Mouse (Mus musculus) thymus, postnatal 25 days (tissue): ENCODE results near the gene Cryba2.

Experiments used
- DNase-seq: peaks from one replicate; pipeline ENCODE4 v3.0.0; 2022

Gene Cryba2

DNA sequence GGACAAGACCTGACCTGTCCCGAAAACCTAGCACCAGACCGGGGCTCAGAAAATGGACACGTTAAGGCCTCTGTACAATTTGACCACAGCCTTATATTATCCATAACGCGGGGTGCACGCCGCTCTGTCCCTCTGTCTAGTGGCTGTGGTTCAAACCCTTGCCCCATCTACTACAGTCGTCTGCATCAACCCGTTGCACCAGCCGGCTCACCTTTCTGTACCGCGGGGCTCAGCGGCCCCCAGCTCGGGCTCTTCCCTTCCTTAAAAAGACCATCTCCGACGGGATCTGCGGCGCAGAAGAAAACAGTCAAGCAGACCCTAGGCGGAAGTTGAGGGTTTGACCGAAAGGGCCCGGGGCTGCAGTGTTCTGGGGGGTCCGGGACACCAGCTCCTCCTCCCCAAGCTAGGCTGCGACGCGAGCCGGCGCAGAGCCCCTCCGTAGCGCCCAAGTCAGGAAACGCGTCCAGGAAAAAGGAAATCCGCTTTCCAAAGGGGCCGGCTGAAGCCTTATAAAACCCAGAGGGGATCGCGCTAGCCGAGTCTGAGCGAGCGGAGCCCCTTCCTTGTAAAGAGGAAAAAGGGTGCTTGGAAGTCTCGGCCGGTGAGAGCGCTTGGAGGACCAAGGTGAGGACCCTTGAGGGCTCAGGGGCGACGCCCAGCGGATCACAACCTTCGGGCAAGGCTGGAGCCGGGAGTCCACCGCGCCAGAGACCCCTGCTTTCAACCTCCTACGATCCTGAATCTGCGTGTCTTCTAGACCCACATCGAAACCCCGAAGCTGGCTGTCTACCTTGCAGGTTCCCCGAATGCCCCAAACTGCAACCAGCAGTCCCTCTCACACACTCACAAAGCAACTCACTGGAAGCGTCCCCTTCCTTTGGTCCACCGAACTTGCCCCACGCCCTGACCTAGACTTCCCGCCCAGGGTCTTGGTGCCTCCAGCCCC is 8.5 kb downstream of the Cryba2 start:
- no peak for DNase-seq

DNA sequence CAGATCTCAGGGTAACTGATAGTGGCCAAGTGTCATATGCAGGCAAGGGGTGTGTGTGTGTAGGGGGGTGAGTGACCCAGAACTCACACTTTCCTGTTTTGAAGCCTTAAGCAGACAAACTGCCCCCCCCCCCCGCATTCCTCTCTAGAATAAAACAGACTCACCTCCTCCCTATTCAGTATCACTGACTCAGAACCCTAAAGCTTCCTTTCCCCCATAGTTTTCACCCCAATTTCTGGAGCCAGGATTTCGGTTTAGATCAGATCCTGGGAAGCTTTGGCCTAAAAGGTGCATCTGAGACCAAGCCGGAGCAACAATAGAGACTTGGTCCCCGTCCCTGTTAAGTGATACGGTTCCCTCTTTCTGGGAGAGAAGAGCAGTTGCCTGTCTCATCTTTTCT is 9.5 kb downstream of the Cryba2 start:
- no peak for DNase-seq

GRCm38 (mm10) chr1:74882828-74883227 is 10.1 kb downstream of the Cryba2 start:
- DNase-seq, result no peak

DNA sequence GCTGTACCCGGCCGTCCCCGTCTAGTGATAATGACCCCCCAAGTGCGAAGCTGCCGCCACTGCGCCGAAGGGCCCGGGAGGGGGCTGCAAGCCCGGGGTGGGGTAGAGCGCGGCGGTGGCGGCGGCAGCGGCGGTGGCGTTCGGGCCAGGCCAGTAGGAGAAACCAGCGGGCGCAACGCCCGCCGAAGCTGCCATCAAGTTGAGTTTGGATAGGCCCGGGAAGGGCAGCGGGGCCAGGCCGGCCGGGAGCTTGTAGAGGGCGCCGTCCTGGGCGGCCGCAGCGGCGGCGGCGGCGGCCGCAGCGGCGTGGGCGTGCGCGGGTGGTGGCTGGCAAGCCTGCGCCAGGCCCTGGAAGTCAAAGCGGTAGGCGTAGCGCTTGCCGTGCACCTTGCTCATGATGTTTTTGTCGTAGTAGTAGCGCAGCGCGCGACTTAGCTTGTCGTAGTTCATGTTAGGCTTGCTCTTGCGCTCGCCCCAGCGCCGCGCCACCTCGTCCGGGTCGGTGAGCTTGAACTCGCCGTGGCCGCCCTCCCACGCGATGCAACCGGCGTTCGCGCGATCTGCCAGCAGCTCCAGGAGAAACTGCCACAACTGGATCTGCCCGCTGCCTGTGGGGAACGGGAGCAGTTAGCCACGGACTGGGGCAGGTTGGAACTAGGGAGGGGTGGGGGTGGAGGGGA is 10.7 kb downstream of the Cryba2 start:
- no peak for DNase-seq

DNA sequence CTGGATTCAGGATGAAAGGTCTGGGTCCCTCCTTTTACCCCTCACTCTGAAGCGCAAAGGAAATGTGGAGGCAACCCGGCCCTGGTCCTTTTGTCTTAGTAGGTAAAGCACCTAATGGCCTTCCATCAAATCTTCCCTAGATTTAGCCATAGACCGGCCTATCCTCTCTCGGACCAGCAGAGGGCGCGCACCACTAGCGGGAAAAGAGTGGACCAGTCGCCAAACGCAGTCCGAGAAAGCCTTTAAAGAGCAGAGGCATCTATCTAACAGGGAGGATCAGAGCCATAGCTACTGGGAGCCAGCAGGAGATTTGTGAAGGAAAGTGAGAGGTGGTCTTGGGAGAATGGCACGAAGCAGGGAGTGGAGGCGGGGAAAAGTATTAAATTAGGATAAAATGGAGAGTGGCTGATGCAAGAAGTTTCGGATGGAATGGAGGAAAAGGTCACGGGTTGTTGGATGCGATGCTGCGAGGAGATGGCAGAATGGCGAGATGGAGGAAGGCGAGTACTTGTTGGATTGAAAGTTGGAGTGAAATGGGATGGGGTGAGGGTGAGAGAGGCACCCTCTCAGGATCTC is 12.1 kb downstream of the Cryba2 start:
- DNase-seq, result peak; percentile 32

GRCm38 (mm10) chr1:74877199-74877598 is 15.7 kb downstream of the Cryba2 start:
- DNase-seq, result no peak

DNA sequence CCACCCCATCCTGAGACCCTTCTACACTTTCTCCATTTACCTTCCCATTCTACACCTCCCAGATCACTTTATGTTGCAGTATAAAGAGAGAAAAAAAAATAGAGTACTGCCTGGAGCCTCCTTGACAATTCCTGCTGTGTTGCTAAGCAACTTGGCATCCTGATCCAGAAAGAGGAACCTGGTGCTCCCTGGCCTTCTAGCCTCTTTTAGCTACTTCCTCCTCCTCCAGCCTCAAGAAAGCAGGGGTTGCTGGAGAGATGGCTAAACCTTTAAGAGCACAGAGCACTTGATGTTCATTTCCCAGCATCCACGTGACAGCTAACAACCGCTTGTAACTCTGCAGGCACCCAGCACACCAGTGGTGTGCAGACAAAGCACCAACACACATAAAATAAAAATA is 20.7 kb downstream of the Cryba2 start:
- DNase-seq, result no peak

GRCm38 (mm10) chr1:74861783-74862182 is 31.2 kb downstream of the Cryba2 start:
- DNase-seq, result no peak

- DNase-seq, result no peak
Measured at GRCm38 (mm10) chr1:74859223-74859984, 33.5 kb downstream of the Cryba2 start.

GRCm38 (mm10) chr1:74858805-74859204 is 34.1 kb downstream of the Cryba2 start:
- DNase-seq, result no peak

GRCm38 (mm10) chr1:74858171-74858719 is 34.7 kb downstream of the Cryba2 start:
- peak; percentile 23 for DNase-seq

DNA sequence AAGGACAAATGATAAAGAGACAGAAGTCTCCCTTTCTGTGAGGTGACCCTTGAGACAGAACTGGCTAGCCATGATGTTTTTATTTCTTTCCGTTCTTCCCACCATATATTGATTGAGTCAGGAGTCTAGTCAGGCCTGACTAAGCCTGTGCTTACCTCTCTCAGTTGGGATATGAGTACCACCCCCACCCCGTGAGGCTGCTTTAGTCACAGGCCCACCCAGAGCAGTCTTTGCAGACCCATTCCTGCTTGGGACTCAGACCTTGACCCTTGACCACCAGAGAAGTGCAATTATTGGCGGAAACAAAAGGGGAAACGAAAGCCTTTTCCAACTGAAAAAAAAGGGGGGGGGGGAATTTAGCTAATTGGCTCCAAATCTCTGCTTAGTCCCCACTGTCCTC is 35.3 kb downstream of the Cryba2 start:
- no peak for DNase-seq

DNA sequence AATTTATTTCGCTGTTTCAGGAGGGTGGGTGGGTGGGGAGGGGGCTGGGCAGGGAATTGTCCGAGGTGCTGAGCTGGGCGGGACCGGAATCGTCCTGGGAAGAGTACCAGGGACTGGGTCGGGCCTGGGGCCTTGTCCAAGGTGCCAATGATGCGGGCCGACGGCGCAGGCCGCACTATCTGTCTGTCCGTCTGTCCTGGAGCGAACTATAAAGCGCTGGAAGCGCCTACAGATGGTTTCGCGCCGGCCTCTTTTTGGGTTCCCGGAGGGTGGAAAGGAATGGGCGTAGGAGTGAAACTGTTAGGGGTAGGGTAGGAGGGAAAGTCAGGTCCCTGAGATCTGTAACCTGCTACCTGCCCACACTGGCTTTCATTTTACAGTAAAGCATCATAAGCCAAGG is 35.7 kb downstream of the Cryba2 start:
- DNase-seq, result no peak

DNA sequence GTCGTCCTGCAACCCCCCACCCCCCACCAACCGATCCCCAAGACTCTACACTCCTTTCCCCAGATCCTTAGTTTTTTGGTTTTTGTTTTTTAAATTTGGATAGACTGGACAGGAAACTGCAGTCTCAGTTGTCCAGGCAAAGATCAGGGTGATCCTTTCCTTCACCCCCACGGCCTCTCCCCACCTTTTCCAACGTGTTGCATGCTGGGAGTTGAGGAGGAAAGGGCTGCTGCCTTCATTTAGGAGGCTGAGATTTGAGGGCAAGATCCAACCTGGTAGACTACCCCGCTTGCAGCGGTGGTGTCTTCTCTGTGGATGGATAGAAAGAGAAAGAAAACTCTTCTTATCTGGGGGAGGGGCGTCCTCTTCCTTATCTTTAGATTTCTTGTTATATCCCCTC is 36.2 kb downstream of the Cryba2 start:
- no peak for DNase-seq

DNA sequence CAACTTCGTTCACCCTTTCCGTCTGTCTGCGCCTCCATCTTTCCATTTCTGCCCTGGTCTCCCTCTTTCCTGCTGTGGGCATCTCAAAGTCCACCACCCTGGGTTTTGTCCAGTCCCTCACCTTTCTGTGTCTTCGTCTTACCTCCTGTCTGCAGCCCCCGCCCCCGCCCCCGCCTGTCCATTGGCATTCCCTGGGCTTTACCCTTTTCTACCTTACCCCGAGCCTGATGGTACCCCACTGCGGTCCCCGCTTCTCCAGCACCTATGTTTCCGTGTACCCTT is 36.6 kb downstream of the Cryba2 start:
- DNase-seq, result no peak

DNA sequence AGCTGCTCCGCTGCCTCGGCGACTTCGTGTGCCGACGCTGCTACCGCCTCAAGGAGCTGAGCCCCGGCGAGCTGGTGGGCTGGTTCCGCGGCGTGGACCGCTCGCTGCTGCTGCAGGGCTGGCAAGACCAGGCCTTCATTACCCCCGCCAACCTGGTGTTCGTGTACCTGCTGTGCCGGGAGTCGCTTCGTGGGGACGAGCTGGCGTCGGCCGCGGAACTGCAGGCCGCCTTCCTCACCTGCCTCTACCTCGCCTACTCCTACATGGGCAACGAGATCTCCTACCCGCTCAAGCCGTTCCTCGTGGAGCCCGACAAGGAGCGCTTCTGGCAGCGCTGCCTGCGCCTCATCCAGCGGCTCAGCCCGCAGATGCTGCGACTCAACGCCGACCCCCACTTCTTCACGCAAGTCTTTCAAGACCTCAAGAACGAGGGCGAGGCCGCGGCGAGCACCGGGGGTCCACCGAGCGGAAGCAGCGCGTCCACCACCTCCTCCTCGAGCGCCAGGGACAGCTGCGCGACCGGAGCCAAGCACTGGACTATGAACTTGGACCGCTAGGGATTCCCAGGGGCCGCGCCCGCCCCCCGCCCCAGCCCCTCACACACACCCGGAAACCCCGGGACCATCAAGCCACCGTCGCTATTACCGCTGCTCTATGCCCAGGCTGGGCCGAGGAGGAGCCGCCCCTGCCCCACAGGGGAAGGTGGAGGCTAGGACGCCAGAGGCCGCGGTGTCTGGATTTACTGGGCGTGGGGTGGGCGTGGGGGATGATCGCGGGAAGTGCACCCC is 37.1 kb downstream of the Cryba2 start:
- peak; percentile 9 for DNase-seq

DNA sequence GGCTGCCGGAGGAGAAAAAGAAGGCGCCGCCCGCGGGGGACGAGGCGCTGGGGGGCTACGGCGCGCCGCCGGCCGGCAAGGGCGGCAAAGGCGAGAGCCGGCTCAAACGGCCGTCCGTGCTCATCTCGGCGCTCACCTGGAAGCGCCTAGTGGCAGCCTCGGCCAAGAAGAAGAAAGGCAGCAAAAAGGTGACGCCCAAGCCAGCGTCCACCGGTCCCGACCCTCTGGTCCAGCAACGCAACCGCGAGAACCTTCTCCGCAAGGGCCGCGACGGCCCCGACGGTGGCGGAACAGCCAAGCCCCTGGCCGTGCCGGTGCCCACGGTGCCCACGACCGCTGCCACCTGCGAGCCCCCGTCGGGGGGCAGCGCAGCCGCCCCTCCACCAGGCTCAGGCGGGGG is 37.8 kb downstream of the Cryba2 start:
- no peak for DNase-seq

- peak; percentile 78 for DNase-seq
Measured at GRCm38 (mm10) chr1:74854306-74855056, 38.5 kb downstream of the Cryba2 start, which contains the start of gene Cdk5r2. Gene Cdk5r2 (plus strand): TSS chr1:74854934.

DNA sequence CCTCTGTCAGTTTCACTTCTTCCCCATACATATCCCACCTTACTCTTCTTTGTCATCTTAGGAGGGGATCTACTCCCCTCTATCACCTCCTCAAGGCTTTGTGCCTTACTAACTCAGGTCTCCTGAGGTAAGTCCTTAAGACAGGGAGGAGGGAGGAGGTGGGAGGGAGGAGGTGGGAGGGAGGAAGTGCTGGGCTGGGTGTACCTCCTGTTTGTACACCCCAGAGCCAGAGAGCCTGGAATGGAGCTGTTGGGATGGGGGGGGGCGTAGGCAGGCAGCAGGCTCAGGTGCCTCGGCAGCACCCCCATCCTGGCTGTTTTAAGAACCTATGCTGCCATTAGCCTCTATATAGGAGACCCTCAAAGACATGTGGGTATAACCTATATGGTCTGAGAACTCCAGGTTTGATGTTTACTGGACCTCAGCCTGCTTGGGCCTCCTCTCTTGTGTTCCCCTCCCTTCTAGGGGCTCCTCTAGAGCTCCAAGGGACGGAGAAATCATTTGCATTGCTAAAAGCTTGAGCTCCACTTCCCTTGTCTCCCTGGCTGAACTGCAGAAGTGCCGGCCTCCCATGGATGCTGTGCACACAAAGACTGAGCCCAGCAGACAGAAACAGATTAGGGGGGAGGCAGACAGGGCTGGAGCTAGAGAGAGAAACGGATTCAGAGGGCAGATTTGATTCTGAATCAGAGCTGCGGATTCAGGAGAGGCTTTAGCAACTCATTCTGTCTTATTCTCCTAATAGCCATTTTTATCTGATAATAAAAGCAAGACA is 41.8 kb downstream of the Cryba2 start:
- DNase-seq, result no peak

DNA sequence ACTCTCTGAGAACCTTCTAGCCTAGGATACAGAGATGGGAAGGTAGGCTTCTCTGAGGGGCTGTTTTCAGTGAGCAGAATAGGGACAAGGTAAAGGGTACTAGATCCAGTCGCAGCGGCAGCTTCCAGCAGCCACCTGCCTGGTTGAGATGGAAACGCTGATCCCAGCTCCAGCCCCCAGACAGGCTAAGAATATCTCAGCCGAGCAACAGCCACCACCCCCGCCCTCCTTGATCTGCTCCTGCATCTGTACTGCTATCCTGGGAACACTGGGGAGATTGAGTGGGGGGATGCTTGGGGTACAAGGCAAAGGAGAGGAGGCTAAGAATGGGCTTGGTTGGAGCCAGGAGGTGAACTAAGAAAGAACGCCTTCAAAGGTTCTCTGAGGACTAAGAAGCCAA is 42.7 kb downstream of the Cryba2 start:
- DNase-seq, result no peak

DNA sequence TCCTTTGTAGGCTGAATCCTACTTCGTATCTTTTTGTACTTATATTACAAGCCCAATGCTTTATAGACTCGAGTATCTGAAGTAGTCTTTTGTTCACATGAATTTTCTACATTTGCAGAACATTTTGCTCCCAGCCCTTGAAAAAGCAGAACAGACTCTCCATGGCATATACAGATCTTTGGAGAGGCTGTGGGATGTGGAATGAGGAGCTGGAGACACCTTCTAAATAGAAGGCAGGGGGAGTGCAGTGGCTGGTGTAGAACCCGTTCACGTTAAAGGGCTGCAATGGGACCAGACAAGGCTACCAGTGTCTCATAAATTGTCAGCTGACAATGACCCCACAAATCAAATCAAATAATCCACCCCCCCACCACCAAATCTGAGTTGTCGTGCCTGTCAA is 44.0 kb downstream of the Cryba2 start:
- no peak for DNase-seq
